Mouse (Mus musculus) heart, embryonic 12.5 days (tissue): ENCODE results near the gene Ier5. TPM values are rescaled to one million over a fixed set of nuclear protein-coding genes. Genes with fewer than 3 reads are reported as not detected.

ENCODE experiments used
- ATAC-seq: fragments of 200-750 bp; cut with Nextera tagmentation; 2 replicates; pipeline ENCODE4 v1.8.0; 2017; ENCODE audit warnings: moderate TSS enrichment, moderate library complexity; ENCODE audit not compliant: insufficient number of reproducible peaks, low FRiP score
- H3K27ac ChIP-seq: fragments of 300-500 bp; sonication (generic); 2 replicates; pipeline ENCODE4 v1.5.1; 2016; ENCODE audit warnings: mild to moderate bottlenecking, moderate library complexity; ENCODE audit not compliant: poor library complexity, severe bottlenecking
- H3K27me3 ChIP-seq: fragments of 300-500 bp; sonication (generic); replicated peaks from 2 replicates; pipeline ENCODE4 v1.6.1; 2016; ENCODE audit warnings: mild to moderate bottlenecking, moderate library complexity
- H3K36me3 ChIP-seq: fragments of 300-500 bp; sonication (generic); 2 replicates; pipeline ENCODE4 v1.6.1; 2016; ENCODE audit warnings: mild to moderate bottlenecking, moderate library complexity
- H3K4me1 ChIP-seq: fragments of 300-500 bp; sonication (generic); replicated peaks from 2 replicates; pipeline ENCODE4 v1.6.1; 2016; ENCODE audit warnings: mild to moderate bottlenecking
- H3K4me2 ChIP-seq: fragments of 300-500 bp; sonication (generic); 2 replicates; pipeline ENCODE4 v1.6.1; 2016; ENCODE audit warnings: mild to moderate bottlenecking, moderate library complexity
- H3K4me3 ChIP-seq: fragments of 300-500 bp; sonication (generic); 2 replicates; pipeline ENCODE4 v1.5.1; 2016; ENCODE audit warnings: mild to moderate bottlenecking
- H3K9ac ChIP-seq: fragments of 300-500 bp; sonication (generic); 2 replicates; pipeline ENCODE4 v1.6.1; 2016; ENCODE audit warnings: mild to moderate bottlenecking, moderate library complexity
- H3K9me3 ChIP-seq: fragments of 300-500 bp; sonication (generic); replicated peaks from 2 replicates; pipeline ENCODE4 v1.6.1; 2016; ENCODE audit warnings: mild to moderate bottlenecking, moderate library complexity
- WGBS: fragments of 180-500 bp; shearing (Covaris S2); methylation state at CpG from one replicate; pipeline ENCODE4 v1.1.7; 2016; 5-methylcytosine and 5-hydroxymethylcytosine counted together
- polyA plus RNA-seq: library from polyadenylated mRNA; unstranded; fragments of >200 nt; fragmentation: Nextera tagmentation; extraction: Ambion mirVana; gene quantifications from 2 replicates; pipeline ENCODE4 v1.2.1, GENCODE M21; 2016

The Ier5 gene
- polyA plus RNA-seq, 1 experiment from 2014 or later: 8.9 TPM

DNA sequence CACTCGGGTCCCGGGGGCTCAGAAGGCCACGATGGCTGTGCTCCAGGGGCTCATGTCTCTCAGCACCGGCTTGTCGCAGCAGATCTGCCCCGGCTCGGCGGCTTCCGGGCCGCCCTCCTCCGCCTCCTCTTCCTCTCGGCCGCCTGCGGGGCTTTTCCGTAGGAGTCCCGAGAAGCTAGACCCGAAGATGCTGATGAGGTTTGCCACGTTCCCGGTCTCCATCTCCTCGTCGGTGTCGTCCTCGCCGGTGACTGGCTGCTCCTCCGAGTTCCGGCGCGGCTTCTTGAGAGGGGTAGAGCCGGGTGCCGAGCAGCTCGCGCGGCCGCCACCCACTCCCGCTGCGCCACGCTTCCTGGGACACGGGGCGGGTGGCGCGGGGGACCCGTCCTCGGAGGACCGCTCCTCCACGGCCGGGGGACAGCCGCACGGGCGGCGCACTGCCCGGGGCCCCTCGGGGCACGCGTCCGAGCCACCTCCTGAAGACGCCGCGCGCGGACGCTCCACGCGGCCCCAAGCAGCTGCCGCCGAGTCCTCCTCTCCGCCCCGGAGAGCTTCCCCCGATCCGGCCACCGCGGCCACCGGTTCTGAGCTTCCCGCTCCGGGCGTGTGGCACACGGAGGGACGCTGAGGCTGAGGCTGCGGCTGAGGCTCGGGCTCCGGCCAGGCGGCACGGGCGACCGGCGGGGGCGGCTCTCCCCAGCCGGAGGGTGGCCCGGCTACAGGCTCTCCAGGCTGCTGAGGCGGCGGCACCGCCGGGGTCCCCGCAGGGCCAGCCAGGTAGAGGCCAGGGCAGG, 753 bp downstream of the Ier5 start:
- Histone ChIP-seq H3K36me3 (no peaks in the 10 kb centered on the region), H3K4me2 (peak overlapping the region; percentile 70), H3K4me3 (peak overlapping the region; percentile 87), H3K9ac (peak overlapping the region; percentile 98), H3K27ac (peak overlapping the region; percentile 82), H3K9me3 (no peaks in the 10 kb centered on the region), H3K4me1 (peaks cover 29% of the 10 kb centered on the region), H3K27me3 (no peaks in the 10 kb centered on the region)
- WGBS: under 1% methylated on average over 93 of the region's 93 CpGs
- ATAC-seq: peak; percentile 68

DNA sequence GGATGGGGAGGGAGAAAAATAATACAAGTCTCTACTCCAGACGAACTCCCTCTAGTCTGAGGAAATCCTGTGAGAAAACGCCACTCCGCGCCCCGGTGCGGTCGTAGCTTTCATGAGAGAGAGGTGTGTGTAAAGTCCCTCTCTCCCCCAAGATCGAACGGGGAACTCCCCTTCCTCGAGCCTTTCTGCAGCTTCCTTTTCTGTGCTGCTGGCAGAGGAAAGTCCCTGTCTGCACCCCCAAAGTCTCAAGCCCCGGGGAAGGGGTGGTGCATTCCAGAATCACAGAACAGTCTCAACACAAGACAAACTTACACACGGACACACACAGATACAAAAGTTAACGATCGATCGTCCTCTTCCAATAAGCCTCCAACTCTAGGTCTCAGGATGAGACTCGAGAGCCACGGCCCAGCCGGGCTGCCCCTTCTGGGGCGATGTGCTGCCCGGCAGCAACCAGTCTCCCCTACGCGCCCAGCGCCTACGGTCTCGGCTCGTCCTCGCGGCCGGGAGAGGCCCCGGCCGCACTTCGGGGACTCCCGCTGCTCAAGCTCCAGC, 1.4 kb downstream of the Ier5 start:
- Histone ChIP-seq H3K36me3 (no peaks in the 10 kb centered on the region), H3K27ac (peak overlapping the region; percentile 82), H3K4me3 (peak overlapping the region; percentile 87), H3K27me3 (no peaks in the 10 kb centered on the region), H3K4me1 (peaks cover 36% of the 10 kb centered on the region), H3K9me3 (no peaks in the 10 kb centered on the region), H3K9ac (peak overlapping the region; percentile 98), H3K4me2 (peak overlapping the region; percentile 70)
- under 1% methylated on average over 33 of the region's 33 CpGs for WGBS
- 0 out of 2 replicates have a peak, but pooled peaks have one; percentile 14 for ATAC-seq

DNA sequence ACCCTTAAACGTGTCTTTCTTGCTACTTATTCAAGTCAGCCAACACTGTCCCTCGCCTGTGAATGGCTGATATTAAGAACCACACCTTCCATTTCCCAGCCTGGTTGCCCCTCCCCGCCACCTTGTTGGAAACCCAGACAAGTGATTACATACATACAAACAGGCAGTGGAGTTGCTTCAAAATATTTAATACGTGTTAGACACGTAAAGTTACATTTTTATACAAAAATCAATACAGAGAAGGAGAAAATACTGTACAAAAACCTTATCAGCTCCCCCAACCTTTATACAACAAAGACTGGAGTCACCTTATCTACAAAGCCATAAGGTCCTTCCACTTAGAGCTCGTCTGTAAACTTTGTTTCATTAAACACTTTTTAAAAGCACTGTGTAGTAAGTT, 2.1 kb downstream of the Ier5 start:
- no peaks in the 10 kb centered on the region for H3K36me3 ChIP-seq
- 11% methylated on average over 6 of the region's 6 CpGs for WGBS
- ATAC-seq: no peak

DNA sequence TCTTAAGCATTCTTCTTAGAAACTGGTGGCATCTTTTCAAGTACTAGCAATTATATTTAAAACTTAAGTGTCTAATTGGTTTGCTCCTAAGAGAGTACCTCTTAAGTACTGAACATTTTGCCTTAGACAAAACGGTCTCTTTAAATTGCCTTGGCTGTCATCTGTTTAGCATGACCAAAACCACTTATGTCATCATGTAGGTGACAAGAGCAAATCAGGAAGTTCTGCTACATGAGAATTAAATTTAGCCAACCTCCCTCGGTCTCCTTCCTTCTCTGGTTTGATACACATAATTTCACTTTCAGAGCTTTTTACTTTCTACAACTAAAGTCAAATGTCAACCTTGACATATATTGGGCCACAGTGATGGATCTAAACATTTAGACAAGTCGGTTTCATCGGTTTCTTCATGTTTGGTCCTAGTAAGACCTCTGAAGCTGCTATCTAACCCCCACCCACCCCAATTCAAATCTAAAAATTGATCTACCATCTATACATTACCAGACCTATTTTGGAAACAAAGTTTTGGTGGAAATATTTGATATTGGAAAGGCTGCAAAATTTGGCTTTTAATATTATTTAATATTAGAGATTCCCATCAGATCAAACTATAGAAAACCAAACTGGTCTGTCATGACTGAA, 2.7 kb downstream of the Ier5 start:
- Histone ChIP-seq H3K4me3 (peak overlapping the region; percentile 87), H3K9ac (no peak overlapping the region), H3K27ac (no peak overlapping the region), H3K4me2 (peak overlapping the region; percentile 71), H3K27me3 (no peaks in the 10 kb centered on the region), H3K4me1 (peaks cover 49% of the 10 kb centered on the region), H3K9me3 (no peaks in the 10 kb centered on the region), H3K36me3 (no peaks in the 10 kb centered on the region)
- 56% methylated on average over 4 of the region's 4 CpGs for WGBS
- ATAC-seq: no peak

More for the DNA sequence above, 2.1 kb downstream of the Ier5 start:
- Histone ChIP-seq H3K27me3 (no peaks in the 10 kb centered on the region), H3K9ac (peak overlapping the region; percentile 98), H3K4me1 (peaks cover 43% of the 10 kb centered on the region), H3K4me3 (peak overlapping the region; percentile 87), H3K9me3 (no peaks in the 10 kb centered on the region), H3K4me2 (peak overlapping the region; percentile 71), H3K27ac (peak overlapping the region; percentile 82; the same call in 1 of the 2 replicates)

DNA sequence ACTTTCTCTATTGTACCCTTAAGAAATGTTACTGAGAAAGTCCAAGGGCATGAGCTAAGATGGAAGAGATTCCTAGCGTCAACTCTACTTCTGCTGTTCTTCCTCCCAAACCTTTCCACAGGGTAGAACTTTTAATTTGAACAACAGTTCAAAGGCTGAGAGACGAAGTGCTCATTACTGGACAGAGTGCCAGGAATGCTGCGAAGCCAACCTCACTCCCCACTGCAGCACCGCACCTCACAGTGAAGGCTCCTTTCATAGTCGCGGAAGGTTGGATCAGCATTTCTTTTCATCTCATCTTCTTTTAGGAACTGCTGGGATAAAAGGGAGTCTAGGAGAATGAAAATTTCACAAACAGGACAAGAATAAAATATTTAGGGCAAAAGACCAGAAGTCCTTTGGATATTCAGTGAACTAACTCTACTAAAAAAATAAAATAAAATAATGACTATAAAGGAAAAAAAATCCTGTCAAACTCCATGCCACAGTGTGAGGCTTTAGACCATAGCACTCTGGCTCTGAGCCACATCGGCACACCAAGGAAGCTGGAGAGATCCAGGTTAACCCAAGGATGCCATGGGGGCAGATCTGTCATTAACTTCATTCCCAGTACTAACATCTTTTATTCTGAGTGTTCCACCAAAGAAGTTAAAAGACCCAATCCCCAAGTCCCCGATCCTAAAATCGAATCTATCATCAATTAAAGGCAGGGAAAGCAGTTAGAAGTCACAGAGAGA, 5.3 kb downstream of the Ier5 start:
- no peaks in the 10 kb centered on the region for H3K9me3 ChIP-seq
- H3K9ac ChIP-seq: 0 out of 2 replicates have a peak overlapping the region, but pooled peaks have one; percentile 19
- H3K27me3 ChIP-seq: no peaks in the 10 kb centered on the region
- H3K27ac ChIP-seq: peak overlapping the region; percentile 87
- 46% methylated on average over 9 of the region's 9 CpGs for WGBS
- no peak overlapping the region for H3K4me3 ChIP-seq
- peaks cover 56% of the 10 kb centered on the region for H3K4me1 ChIP-seq
- no peak for ATAC-seq
- H3K36me3 ChIP-seq: no peaks in the 10 kb centered on the region
- peak overlapping the region; percentile 31 for H3K4me2 ChIP-seq

DNA sequence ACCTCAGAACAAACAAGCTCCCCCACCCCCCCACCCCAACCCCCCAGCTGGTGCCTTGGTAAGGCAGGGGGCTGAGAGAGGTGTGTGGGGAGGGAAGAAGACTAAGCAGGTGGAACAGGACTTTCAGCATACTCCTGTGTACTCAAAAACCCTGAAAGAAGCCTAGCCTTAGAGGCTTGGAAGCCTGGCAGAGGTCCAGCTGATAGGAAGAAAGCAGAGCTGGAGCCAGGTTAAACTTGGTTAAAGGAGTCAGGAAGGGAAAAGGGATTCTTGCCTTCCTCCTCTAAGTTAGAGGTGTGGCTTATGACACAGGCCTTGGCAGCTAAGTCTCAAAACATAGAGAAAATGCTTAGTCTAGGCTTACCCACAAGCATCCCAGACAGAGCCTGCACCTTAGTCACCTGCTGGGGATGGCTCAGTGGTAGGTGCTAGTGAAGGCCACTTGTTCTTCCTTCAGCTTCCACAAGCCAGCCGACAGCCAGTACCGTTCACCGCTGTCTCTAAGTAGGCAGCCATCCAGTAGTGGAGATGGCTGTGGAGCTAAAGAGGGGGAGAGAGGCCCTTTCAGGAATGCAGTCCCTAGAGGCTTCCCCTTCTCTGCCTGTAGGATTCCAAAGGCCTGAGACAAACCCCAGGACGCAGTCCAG, 6.2 kb downstream of the Ier5 start:
- Histone ChIP-seq H3K9me3 (no peaks in the 10 kb centered on the region), H3K9ac (peak overlapping the region; percentile 19; the same call in 1 of the 2 replicates), H3K27me3 (no peaks in the 10 kb centered on the region), H3K4me2 (peak overlapping the region; percentile 31), H3K4me3 (no peak overlapping the region), H3K27ac (peak overlapping the region; percentile 87), H3K4me1 (peaks cover 64% of the 10 kb centered on the region), H3K36me3 (no peaks in the 10 kb centered on the region)
- ATAC-seq: peak; percentile 59
- WGBS: 17% methylated on average over 4 of the region's 4 CpGs

DNA sequence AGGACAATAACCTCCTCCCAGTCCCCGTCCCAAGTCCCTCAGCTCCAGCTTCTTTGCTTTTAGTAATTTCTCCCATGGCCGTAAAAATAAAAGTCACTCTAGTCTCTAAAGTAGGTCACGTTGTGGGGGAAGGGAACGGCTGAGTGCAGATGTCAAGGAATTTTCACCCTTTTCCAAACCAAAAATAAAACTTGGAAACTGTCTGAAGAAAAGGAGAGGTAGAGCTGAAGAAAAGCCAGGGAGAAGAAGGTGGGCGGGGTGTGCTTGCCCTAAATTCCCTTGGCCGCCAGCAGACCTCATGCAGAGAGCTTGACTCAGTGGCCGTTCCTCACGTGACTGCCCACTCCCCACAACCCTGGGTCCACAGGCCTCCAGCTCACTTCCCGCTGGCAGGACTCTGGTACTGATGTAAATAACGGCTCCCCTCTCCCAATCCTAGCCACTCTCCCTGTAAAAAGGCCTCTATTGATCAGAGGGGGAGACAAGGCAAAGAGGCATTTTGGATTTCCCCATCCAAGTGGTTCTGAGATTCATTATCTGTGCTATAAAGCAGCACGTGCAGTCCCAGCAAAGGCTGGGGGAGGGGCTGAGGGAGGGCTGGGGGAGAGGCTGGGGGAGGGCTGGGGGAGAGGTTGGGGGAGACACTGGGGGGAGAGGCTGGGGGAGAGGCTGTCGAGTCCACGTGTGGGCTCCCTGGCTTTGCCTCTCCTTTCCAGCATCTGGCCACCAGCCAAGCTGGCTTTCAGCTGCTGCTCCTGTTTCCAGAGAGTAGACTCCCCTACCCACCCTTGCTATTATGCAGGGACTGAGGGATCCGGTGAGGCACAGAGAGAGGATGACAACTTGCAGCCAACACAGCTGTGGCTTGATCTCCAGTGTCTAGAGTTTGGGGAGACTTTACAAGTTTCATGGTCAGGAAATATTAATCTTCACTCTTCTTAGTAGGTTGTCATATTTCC, 7.3 kb downstream of the Ier5 start:
- peak; percentile 49; the same call in 1 of the 2 replicates for ATAC-seq
- peak overlapping the region; percentile 11; the same call in 1 of the 2 replicates for H3K9ac ChIP-seq
- H3K36me3 ChIP-seq: no peaks in the 10 kb centered on the region
- H3K9me3 ChIP-seq: no peaks in the 10 kb centered on the region
- H3K27ac ChIP-seq: peak overlapping the region; percentile 87
- no peaks in the 10 kb centered on the region for H3K27me3 ChIP-seq
- H3K4me3 ChIP-seq: no peak overlapping the region
- peaks cover 67% of the 10 kb centered on the region for H3K4me1 ChIP-seq
- 22% methylated on average over 14 of the region's 14 CpGs for WGBS
- peak overlapping the region; percentile 31; the same call in 1 of the 2 replicates for H3K4me2 ChIP-seq

DNA sequence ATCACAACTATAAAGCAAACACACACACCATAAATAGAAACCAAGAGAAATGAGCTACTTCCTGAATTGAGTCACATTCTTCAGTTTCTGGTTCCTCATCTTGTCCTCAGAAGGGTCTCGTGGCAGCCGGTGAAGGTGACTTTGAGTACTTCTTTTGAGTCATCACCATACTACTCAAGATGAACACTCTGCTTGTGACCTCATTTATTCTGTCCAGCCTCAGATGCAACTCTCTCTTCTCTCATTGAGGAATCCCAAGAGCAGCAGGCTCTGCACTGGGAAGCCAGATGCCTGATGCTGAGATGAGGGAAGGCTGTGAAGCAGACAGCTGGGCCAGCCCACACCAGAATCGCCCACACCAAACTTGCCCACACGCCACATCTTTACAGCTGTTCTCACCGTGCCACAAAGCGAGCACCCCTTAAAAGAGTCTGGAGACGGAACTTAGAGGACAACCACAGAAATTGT, 8.0 kb downstream of the Ier5 start:
- ATAC-seq: no peak
- Histone ChIP-seq H3K9me3 (no peaks in the 10 kb centered on the region), H3K27me3 (no peaks in the 10 kb centered on the region), H3K9ac (no peak overlapping the region), H3K4me2 (no peak overlapping the region), H3K4me3 (no peak overlapping the region), H3K36me3 (no peaks in the 10 kb centered on the region), H3K27ac (0 out of 2 replicates have a peak overlapping the region, but pooled peaks have one; percentile 87), H3K4me1 (peaks cover 70% of the 10 kb centered on the region)
- WGBS: 74% methylated on average over 7 of the region's 7 CpGs

DNA sequence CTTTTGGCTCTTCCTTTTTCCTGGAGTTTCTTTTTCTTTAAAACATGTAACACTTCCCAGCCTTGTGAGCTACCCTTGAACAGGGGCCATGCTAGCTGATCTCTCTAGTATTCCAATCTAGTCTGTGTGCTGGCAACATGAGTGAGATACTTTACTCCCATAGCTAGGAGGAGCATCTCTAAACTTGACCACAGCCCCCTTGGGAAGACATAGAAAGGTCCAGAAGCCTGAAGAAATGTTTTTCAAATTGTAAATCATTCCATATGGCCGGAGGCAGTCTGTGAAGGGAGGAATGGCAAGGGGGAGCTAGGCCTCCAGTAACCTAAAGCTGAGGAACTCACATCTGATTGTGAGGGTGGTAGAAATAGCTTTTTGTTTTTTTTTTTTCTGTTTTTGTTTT, 8.7 kb downstream of the Ier5 start:
- H3K4me2 ChIP-seq: no peak overlapping the region
- H3K27ac ChIP-seq: no peak overlapping the region
- no peak overlapping the region for H3K4me3 ChIP-seq
- WGBS: 88% methylated on average over 1 of the region's 1 CpGs
- H3K27me3 ChIP-seq: no peaks in the 10 kb centered on the region
- no peak for ATAC-seq
- H3K9me3 ChIP-seq: no peaks in the 10 kb centered on the region
- no peaks in the 10 kb centered on the region for H3K36me3 ChIP-seq
- peaks cover 74% of the 10 kb centered on the region for H3K4me1 ChIP-seq
- no peak overlapping the region for H3K9ac ChIP-seq
